Mouse (Mus musculus) G1E (cell line): ENCODE results near the gene Klhl21.

Source experiments
- CTCF ChIP-seq: IDR thresholded peaks from 2 replicates; pipeline ENCODE4 v1.5.1; 2012; ENCODE audit warnings: low read depth, low read length, inconsistent platforms, mixed read lengths
- GATA1 ChIP-seq: IDR thresholded peaks from 2 replicates; pipeline ENCODE4 v1.6.1; 2012; ENCODE audit warnings: borderline replicate concordance, low read length, inconsistent platforms, mixed read lengths
- GATA2 ChIP-seq: IDR thresholded peaks from 2 replicates; pipeline ENCODE4 v1.6.1; 2012; ENCODE audit warnings: low read depth, low read length, inconsistent platforms, borderline replicate concordance
- TAL1 ChIP-seq: conservative IDR thresholded peaks from 2 replicates; pipeline ENCODE4 v1.6.1; 2012; ENCODE audit warnings: low read depth, low read length, inconsistent platforms, mixed read lengths

DNA sequence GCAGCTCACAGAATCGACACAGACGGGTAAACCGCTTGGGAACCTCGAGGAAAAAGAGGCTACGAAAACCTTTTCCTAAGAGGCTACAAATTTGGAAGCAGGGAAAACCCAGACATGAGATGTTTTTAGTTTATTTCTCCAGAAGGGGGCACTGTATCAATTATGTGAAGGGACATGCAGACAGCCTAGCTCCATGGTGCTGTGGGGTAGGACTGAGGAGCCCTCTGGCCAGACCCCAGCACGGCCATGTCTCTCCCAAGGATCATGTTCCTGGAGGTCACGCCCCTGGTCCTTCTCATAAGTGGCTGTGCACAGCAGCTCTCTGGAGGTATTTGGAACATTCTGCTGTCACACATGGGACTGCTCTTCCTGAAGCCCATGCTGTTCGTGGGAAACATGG is 27.9 kb upstream of the Klhl21 start:
- no peak for TF ChIP-seq GATA1
- TF ChIP-seq CTCF = no peak
- TF ChIP-seq TAL1 = no peak
- no peak for TF ChIP-seq GATA2
